Mouse (Mus musculus): ENCODE measurements at regions not wholly inside any gene's neighbourhood (a gene's known extent, or its start where the extent isn't known, plus 50 kb on each side); places are given as distances from the start of the nearest gene placed in this dataset.

DNA sequence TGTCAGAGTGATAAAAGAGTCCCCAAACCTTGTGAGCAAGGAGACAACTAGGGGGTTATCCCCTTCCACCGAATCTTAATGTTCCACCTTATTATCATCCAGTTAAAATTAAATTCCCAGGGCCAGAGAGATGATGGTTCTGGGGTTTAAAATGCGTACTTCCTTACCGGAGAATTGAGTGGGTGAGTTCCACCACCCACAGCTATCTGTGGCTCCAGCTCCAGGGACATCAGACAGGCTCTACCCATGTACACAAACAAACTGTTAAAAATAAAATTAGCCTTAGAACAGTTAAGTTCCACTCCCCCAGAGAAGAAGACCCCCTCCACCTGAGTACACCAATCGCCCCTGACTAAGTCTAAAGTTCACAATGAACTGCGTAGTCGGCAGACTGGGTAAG, 52.0 kb upstream of the Mgat5 start:
- no peak for DNase-seq (ENCODE audit: low spot score in 2 of 2)

DNA sequence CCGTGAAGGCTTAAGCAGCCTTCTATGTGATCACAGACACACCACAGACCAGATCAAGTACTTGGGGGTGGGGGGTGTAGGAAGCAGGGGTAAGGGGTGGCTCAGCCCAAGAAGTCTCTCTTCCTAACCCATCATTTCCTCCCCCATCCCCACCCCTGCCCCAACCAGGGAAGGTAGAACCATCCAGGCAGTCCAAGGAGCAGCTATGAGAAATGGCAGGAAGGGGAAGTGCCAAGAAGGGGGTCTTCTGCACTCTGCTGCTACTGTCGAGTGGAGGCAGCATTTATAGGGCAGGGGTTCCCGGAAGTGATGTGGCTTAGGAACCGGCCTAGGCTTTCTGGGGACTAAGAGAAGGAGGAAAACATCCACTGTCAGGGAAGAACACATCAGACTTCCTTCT, 69.3 kb upstream of the Mgat5 start:
- no peak for DNase-seq (ENCODE audit: low spot score in 2 of 2)

DNA sequence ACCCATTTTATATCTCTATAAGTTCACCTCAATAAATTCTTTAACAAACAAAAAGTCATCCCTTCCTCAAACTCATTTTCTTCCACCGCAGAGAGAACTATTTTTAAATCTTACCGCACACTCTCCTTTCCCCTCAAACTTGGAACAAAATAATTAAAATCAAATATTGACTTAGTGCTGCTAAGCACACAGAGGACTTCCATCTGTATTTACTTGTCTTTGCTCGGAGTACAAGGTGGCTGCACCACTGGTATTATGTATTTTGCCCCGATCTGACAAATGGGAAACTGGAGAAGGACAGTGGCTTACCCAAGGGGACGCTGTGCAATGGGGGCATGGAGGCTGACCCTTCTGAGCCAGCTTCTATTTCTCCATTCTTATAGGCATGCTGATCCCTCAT, 72.9 kb upstream of the Mgat5 start:
- no peak for DNase-seq (ENCODE audit: low spot score in 2 of 2)

DNA sequence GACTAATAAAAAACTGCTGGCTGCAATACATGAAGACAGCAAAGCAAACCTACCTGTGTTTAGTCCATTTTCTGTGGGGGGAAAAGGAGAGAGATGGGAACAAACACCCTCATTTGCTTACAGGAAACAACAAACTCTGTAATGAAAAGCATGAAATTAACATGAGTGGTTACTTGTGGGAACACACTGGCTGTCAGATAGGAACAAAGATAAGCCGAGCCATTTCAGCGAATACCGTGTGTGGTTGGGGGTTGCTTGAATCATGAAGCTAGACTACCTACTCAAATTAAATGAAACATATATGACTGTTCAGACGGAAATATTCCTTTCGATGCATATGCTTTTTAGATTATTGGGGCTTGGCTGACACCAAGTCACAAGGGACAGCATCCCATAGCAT, 80.0 kb upstream of the Mgat5 start:
- DNase-seq (ENCODE audit: low spot score in 2 of 2): no peak

DNA sequence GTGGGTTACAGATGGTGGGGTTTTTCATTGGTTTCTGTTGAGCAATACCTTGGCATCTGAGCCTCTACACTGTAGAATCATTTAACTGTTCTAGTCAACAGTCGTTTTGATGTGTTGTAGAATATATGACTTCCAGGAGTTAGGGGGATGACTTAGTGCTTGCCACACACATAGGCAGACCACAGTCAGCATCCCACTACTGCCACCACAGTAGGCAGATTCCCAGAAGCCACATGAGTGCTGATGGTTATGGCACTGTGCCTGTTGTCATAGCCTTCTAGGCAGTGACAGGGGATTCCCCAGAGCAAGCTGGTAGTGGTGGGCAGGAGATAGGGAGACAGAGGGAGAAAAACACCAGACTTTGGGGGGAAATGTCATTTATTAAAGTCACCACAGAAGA, 86.8 kb upstream of the Mgat5 start:
- no peak for DNase-seq (ENCODE audit: low spot score in 2 of 2)

DNA sequence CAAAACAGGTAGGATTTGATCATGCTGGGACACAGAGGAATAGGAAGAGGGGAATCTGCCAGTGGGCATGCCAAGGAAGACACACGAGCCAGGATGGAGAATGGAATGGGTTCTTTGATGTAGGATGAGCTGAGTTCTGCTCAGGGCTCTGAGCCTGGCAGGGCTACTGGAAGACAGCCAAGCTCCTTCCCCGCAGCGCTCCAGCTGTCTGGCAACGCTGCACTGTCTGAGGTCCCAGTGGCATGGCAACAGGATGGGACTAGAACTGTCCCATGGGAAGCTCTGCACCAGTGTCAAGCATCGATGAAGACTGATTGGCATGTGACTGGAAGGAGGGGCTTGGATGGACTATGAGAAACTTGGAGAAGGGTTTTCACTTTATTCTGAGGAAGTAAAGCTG, 97.3 kb upstream of the Mgat5 start:
- DNase-seq (ENCODE audit: low spot score in 2 of 2): no peak

DNA sequence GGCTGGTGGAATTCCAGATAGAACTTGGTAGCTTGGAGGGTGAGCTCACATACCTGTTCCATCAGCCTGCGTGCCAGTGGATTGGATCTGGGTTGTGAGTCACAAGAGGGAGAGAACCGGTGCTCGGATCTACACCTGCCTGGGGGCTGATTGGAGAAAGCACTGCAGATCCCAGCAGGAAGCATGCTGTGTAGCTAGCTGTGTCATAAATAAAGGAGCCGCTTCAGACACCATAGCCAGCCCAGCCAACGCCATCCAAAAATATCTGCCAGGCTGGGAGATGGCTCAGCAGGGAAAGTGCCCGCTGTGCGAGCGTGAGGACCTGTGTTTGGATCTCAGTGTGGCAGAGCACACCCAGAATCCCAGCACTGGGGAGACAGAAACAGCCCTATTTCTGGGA, 99.0 kb upstream of the Mgat5 start:
- DNase-seq (ENCODE audit: low spot score in 2 of 2): no peak

DNA sequence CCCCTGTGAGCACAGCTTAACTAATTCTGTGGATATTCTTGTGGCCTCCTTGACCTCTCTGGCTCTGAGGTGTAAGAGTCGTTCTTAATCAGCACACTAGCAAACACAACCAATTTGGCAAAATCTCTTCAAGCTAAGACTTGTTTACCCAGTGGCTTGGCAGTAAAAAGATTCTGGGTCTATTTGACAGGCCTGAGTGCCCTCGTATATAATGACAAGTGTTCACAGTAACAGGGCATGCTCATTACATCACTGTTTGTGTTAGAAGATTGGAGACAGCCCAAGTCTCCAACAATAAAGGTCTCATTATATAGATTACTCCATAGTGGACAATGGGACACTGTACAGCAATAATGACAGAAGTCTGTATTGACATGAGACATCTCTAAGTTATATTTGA, 101.2 kb upstream of the Mgat5 start:
- DNase-seq (ENCODE audit: low spot score in 2 of 2): no peak

DNA sequence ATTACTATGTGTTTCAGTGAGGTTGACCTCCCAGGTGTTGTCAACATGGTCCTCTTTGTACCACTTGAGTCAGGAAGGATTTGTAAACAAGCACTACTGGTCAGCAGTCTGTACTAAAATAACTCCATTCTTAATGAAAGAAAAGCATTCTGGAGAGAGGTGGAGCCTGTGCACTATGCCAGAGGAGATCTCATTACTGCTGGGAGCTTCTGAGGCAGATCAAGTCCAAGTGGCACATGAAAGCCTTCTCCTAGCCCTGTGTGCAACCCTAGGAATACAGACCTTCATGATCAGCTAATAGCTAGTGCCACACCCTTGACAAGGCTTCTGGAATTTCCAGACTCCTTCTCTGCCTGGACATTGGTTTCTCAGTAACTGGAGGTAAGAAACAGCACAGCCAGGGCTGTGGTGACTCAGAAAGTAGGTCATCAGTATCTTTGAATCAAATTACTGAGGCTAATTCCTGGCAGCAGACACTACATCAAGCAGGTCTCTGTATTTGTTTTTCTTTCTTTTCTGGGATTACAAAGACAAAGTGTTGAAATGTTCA, 105.9 kb upstream of the Mgat5 start:
- no peak for DNase-seq (ENCODE audit: low spot score in 2 of 2)

DNA sequence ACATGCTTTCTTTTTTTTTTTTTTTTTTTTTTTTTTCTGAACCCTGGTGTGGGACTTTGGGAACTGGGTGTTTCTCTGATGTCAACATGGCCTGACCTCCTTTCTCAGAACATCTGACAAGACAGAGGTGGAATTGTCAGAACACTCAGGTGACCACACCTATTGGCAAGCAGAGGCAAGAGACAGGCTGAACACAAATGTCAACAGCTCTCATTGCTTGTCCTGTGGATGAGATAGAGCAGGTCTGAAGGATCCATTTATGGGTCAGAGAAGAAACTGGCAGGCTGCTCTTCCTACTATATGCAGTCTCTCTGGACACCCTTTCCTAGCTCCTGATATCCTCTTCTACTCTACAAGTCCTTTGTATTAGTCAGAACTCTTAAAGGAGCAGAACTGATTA, 117.2 kb upstream of the Mgat5 start:
- DNase-seq (ENCODE audit: low spot score in 2 of 2): no peak

DNA sequence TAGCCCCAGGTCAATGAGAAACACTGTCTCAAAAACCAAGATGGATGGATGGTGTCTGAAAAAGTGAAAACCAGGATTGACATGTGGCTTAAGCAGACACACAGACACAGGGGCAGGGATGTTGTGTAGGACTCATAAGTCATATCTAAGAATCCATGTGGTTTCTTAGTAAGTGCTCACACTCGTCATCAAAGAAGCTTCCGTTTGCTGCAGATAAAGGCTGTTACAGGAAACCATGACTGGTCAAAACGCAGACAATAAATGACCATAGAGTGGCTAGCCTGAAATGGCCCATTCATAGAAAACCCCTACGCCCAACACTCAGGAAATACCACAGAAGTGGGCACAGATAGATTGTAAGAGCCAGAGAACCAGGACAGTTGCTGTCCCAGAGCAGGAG, 118.8 kb upstream of the Mgat5 start:
- no peak for DNase-seq (ENCODE audit: low spot score in 2 of 2)

DNA sequence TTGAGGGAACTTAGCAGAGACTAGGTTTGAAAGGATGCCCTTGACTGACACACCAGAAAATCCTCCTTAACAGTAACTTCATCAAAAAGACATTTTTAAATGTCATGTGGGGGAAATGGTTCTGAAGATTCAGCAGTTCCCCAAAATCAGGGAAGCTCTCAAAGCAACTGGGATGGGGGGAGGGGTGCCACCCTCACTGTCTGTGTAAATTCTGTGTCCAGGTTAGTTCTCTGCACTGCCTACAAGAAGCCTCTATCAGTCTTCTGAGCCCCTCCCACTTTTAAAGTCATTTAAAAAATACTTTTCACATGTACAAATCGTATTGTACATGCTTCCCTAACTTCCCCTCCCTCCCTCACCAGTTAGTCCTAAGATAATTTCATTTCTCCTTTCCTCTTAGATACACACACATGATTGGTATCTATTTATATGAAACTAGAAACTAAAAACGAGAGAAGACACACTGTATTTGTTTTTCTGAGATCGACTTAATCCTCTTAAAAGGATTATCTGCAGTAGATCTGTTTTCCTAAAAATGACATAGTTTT, 121.0 kb upstream of the Mgat5 start:
- DNase-seq (ENCODE audit: low spot score in 2 of 2): no peak

DNA sequence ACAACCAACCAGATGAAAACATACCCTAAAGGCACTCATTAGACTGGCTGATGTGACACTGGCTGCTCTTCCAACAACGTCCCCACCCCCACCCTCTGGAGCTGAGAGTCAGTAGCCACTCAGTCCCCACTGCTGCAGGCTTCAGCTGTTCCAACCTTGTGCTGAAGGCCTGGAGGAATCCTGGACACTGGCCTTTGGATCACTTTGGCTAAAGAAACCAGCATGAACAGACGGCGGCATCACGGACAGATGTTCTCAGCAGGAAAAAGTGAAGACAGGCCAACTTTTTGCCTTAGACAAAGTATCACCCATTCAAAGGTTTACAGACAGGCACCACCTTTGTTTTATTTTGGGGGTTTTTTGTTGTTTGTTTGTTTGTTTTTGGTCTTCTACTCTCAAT, 125.8 kb upstream of the Mgat5 start:
- no peak for DNase-seq (ENCODE audit: low spot score in 2 of 2)

DNA sequence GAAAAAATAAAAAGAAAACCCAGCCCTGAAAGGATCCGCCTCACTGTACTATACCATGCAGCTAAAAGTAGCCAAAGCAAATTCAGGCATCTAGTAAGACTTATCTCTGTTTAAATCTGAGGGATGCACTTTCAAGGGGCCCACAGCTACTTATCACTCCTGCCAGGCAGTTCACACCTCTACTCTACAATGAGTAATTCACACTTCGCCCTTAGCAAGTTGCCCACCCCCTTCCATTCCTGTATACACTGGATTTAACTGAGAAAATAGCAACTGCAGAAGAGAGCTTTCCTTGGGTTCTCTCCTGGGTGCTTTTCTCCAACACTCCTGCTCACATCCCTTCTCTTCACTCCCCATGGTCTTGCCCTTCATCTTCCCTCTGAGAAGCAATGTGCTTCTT, 142.4 kb upstream of the Mgat5 start:
- no peak for DNase-seq (ENCODE audit: low spot score in 2 of 2)

DNA sequence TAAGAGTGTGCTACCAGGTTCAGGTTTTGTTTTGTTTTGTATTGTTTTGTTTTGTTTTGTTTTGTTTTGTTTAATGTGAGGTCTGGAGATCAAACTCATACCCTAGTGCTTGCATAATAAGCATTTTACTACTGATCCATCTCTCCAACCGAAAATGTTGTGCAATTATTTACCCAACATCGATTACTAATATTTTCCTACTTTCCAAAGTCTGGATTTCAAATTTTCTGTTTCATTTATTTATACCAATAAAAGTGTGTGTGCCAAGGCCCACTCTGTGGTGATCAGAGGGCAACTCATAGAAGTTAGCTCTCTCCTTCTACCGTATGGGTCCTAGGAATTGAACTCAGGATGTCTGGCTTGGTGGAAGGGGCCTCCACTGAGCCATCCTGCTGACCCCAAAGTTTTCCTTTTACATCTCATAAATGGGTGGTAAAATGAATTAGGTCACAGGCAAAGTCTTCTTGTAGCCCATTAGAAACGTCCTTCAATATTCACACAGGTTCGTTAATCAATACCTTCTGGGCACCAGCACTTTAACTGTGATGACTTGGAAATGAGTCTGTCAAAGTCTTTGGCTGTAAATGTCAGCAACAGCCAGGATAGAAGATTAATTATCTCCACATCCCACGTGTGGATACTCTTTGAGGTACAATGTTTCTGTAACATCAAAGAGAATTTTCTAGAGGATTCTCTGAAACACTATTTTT, 158.9 kb upstream of the Mgat5 start:
- no peak for DNase-seq (ENCODE audit: low spot score in 2 of 2)

DNA sequence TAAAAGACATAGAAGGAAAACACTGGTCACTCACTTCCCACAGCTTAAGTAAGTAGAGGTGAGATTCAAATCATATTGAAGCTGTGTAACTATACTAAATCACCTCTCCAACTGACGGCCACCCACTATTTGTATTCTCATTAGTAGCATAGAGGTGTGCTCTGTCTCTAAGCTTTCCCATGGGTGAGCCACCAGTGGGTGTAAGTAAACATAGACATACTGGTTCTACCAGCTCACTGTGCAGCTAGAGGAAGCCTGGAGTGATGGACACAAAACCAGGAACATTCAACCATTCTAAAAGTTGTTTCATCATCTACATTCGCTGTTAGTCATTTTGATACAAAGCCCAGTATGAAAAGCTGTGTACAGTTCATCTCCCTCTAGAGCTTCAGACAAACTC, 170.1 kb upstream of the Mgat5 start:
- DNase-seq (ENCODE audit: low spot score in 2 of 2): no peak

DNA sequence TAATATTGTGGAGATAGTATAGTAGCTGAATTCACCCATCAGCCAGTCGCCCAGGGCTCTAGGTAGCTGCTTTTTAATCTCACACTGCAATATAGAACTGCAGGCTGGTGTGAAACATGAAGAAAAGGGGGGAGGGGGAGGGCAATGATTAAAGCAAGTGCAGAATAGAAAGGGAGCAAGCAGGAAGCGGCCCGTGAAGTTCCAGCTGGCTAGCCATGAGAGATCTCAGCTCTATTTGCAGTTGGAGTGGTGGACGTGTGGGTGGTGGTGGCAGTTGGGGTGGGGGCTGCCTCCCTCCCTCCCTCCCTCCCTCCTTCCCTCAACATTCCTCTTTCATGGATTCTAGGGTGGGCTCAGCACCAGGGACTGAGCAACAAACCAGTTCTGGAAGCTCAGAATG, 173.3 kb upstream of the Mgat5 start:
- DNase-seq (ENCODE audit: low spot score in 2 of 2): no peak

DNA sequence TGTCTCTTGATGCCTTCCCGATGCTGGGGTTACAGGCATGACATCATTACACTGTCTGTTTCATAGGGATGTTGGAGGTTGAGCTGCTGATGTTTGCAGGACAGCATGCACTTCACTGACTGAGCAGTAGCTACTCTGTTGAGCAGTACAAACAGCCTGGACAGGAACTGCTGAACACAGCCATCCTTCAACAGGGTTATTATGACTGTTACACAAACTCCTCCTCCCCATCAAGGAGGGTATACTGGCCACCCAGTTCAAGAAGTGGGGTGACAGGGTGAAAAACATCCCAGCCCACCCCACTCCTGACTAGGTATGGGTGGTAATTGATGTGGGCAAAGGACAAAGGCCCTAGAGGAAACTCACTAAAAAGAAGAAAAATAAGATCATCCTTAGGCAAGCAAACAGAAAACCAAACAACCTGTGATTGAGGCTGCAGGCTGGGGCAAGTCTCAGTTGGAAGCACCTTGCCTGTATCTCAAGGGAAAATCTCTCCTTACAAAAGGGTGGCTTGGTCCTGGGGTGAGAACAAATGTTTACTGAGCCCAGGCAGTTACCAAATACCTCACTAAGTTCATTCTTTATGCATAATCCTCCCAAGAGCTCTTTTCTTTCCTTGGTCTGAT, 175.8 kb upstream of the Mgat5 start:
- DNase-seq (ENCODE audit: low spot score in 2 of 2): no peak

DNA sequence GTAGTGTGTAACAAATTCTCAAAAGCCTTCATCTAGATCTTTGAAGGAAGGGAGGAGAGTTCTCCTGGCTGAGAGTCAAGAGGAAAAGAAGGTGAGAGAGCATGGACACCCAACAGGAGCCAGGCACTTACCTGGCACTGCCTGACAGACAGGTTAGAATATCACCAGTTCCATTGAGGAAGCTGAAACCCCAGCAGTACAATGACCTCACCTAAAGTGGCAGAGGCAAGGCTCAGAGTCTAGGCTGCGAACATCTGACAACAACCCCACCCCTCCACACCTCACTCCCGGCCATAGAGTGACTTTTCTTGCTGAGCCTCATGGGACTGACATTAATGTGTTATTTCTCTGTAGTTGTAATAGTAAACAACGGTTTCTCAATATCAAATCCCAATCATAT, 181.7 kb upstream of the Mgat5 start:
- no peak for DNase-seq (ENCODE audit: low spot score in 2 of 2)

DNA sequence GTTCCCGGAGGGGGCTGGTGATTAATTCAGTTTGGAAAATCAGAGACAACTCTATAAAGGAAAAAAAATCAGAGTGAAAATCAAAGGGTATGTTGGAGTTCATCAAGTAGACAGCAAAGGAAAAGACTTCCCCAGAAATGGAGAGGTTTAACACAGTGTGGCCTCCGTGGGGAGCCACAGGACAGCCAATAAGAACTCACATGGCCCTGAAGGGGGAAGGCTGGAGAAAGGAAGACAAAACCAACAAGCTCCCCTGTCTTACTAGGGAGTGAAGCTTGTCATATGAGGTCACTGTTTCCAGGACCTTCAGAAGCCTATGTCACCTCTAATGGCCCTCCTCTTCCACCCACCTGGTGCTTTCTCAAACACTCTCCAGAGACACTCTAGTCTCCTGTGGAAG, 187.1 kb upstream of the Nckap5 start:
- DNase-seq (ENCODE audit: low spot score in 2 of 2): no peak

DNA sequence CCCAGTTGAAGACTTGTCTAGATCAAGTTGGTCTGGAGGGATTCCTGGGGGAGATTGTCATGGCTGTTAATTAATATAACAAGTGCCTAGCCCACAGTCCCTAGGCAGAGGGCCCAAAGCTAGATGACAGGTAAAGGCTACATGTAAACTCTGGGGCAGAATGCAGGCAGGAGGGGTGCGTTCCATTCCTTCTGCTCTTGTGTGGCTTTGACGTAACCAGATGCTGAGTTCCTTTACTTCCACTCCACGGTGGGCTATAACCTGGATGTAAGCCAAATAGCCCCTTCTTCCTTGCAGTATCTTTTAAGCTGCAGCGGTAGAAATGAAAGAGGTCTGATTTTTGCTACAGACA, 185.3 kb upstream of the Nckap5 start:
- no peak for DNase-seq (ENCODE audit: low spot score in 2 of 2)

DNA sequence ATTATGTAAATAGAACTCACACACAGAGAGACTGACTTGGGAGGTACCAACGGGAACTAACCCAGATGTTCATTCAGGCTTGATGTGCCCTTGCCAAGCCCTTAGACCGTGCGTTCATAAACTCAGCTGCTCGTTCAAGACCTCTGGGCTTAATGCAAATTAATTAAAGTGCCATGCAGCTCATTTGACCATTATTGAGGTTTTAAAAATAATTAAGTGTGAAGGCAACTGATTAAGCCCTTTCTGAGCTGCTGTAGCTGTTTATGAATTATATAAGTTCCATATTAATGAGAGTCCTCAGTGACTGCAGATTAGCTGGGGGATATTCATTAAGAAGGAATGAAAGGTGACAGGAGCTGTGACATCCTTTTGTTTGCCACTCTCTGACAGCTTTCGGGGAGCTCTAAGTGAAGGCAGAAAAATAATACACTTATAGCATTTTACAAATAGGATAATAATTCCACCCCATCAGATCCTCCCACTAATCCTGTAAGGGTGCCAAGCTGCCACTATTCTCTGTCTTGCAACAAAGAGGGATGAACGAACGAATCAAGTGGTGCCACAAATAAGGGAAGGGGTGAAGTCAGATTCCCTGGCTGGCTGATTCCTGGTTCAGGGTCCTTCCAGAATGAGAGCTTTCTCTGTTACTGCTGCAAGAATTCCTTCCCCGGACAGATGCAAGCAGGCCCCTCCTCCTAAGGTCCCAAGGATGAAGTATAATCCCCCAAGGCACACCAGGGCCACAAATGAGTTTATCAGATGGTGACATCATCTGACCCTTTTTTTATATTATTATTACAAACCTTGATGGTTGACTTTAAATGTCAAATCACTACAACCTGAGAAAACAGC, 184.7 kb upstream of the Nckap5 start:
- no peak for DNase-seq (ENCODE audit: low spot score in 2 of 2)

DNA sequence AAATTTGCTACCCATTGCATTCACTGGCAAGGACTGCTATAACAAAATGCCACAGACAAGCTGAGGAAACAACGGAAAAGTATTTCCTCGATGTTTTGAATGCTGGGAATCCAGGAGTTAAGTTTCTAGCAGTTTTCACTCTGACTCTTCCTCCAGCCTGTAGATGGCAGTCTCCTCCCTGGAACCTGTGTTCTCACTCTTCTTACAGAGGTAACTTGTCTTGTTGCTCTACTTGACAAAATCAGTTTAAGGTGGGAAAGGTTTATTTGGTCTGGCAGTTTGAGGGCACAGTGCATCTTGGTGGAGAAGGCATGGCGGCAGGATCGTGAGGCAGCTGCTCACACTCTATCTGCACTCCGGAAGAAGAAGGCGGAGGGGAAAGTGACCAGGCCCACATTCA, 181.3 kb upstream of the Nckap5 start:
- no peak for DNase-seq (ENCODE audit: low spot score in 2 of 2)
